Mouse (Mus musculus): Measurements from ENCODE around the gene Usp32. TPM values are rescaled to one million over a fixed set of nuclear protein-coding genes. Genes with fewer than 3 reads are reported as not detected.
"Not testable (repeated sequence)": the region's sequence is repeated elsewhere in the genome, so short reads cannot be mapped to it uniquely, and the experiment has no call there.

Usp32 gene
- total RNA-seq (2021), result 1 to 10 TPM; 9.2 to 9.4 TPM
- long read RNA-seq, experiment 1, partial matches to known transcripts, result 2 of 3 reads
- long read RNA-seq, experiment 1, other reads (novel, unspliced or antisense), result 1 of 3 reads
- long read RNA-seq, experiment 2, partial matches to known transcripts, result 0 of 1 reads
- long read RNA-seq, experiment 2, other reads (novel, unspliced or antisense), result 1 of 1 reads

- DNase-seq, result peak; percentile 97
Observed at GRCm38 (mm10) chr11:85139581-85140540, at the start of gene Usp32. Gene Usp32 (minus strand): TSS chr11:85140161.

- DNase-seq, result no peak
Observed at GRCm38 (mm10) chr11:85189110-85189509, 49.1 kb upstream of the Usp32 start.

GRCm38 (mm10) chr11:85184839-85185238 lies 44.9 kb upstream of the Usp32 start:
- DNase-seq, result no peak

GRCm38 (mm10) chr11:85184082-85184481 lies 44.1 kb upstream of the Usp32 start:
- DNase-seq, result no peak

GRCm38 (mm10) chr11:85183284-85183779 lies 43.4 kb upstream of the Usp32 start:
- no peak for DNase-seq

GRCm38 (mm10) chr11:85182617-85183283 lies 42.8 kb upstream of the Usp32 start:
- peak; percentile 37 for DNase-seq

- DNase-seq, result no peak
Observed at GRCm38 (mm10) chr11:85178413-85178812, 38.5 kb upstream of the Usp32 start.

GRCm38 (mm10) chr11:85177761-85178160 lies 37.8 kb upstream of the Usp32 start:
- no peak for DNase-seq

GRCm38 (mm10) chr11:85175941-85176340 lies 36.0 kb upstream of the Usp32 start:
- no peak for DNase-seq

GRCm38 (mm10) chr11:85170833-85171232 lies 30.9 kb upstream of the Usp32 start:
- DNase-seq, result no peak

GRCm38 (mm10) chr11:85170058-85170740 lies 30.2 kb upstream of the Usp32 start, which contains the start of gene 1700125H20Rik:
Gene 1700125H20Rik (plus strand): TSS chr11:85170404.
- peak; percentile 78 for DNase-seq

- DNase-seq, result no peak
Observed at GRCm38 (mm10) chr11:85167503-85167902, 27.5 kb upstream of the Usp32 start.

- no peak for DNase-seq
Observed at GRCm38 (mm10) chr11:85164371-85164770, 24.4 kb upstream of the Usp32 start.

- not testable (repeated sequence) for DNase-seq
Observed at GRCm38 (mm10) chr11:85163014-85163413, 23.1 kb upstream of the Usp32 start.

- no peak for DNase-seq
Observed at GRCm38 (mm10) chr11:85157301-85157700, 17.3 kb upstream of the Usp32 start.

- DNase-seq, result no peak
Observed at GRCm38 (mm10) chr11:85152256-85152930, 12.4 kb upstream of the Usp32 start.

GRCm38 (mm10) chr11:85138776-85139474 lies 1.0 kb downstream of the Usp32 start:
- no peak for DNase-seq

- no peak for DNase-seq
Observed at GRCm38 (mm10) chr11:85131542-85131941, 8.4 kb downstream of the Usp32 start.

GRCm38 (mm10) chr11:85128883-85129282 lies 11.1 kb downstream of the Usp32 start:
- no peak for DNase-seq

GRCm38 (mm10) chr11:85126257-85127102 lies 13.5 kb downstream of the Usp32 start:
- DNase-seq, result no peak
